Mouse (Mus musculus): ENCODE results near the gene Patl2.
A peak's percentile ranks its signal among the peaks of the same experiment; 100 is the strongest.
"Not testable (repeated sequence)": the region's sequence is repeated elsewhere in the genome, so short reads cannot be mapped to it uniquely, and the experiment has no call there.

Patl2 gene

DNA sequence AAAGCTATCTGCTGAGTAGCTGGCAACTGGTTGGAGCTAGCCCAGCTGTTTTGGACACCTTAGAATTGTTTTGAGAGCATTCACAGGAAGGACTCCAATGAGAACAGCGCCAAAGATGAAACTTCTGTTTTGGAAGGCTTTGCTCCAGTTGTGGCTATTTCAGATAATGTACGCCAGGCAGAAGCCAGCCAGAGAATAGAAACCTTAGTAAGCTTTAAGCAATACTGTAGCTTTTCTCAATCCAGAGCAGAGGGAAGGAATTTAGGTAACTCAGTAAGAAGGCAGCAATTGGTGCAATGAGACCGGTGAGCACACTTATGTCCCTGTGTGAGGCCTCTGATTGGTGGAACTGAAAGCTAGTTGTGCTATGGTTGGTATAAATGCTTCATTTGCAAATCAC lies 42.9 kb downstream of the Patl2 start:
- no peak for DNase-seq (ENCODE audit: low spot score)

DNA sequence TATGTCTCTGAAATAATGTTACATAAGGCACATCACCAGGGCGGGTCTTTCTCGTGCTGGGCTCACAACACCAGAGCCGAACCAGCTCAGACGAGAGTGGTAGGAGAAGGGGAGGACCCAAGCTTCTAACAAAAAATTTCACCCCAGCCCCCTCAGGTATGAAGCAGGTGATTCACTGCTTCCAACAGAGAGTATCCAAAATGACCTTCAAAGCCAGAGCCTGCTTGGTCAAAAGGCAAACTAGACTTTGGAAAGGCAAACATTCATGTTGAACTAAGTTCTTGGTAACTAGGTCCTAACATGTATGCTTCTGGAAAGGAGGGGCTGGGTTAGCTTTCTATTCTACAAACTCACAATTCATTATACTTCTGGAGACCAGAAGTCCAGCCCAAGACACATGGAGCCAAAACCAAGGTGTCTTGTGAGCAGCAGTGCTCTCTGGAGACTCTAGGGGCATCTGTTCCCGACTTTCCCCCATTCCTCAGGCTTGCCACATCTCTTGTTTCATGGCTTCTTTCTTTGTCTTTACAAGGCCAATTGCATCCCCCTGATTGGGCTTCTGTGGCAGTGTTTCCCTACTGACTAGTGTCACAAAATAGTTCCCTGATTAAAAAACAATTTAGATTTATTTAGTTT lies 44.5 kb downstream of the Patl2 start:
- DNase-seq (ENCODE audit: low spot score): no peak

DNA sequence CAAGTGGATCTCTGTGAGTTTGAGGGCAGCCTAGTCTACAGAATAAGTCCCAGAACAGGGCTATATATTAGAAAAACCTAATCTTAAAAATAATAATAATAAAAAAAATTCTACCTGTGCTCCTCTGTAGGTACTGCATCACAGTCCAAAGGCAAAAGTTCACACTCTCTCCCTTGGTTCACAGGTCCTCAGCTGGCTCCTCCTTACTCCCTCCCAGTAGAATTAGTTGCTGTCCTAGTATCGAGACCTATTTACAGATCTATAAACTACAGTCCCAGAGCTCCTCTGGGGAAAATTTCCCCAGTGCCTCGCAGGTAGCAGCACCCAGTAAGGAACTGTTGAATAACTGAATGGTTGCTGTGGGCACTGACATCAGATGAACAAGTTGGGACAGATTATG lies 45.2 kb downstream of the Patl2 start:
- no peak for DNase-seq (ENCODE audit: low spot score)

DNA sequence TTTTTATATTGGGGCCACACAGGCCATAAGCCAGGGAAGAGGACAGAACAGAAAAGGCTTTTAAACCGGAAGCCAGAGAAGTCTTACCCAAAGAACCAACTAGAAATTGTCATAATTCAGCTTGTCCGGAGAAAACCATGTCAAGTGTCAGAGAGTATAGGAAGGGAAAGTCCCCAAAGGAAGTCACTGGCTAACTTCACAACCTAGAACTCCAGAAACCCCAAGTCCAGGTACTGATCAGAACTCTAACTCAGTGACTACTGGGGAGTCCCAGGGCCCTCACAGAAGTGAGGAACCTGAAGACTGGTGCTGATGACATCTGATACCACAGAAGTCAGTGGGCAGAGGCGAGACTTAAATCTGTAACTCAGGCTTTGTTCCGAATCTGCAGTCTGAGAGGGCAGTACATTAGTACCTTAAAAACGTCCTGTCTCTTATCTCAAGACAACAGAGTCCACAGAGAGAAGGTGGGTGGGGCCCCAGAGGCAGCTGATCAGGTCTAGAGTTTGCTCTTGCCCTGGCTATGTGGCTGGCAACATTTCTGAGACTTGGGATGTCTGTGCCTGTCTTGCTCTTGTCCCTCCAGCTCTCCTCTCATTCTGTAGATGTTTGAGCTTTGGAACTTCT lies 48.0 kb downstream of the Patl2 start:
- no peak for DNase-seq (ENCODE audit: low spot score)

DNA sequence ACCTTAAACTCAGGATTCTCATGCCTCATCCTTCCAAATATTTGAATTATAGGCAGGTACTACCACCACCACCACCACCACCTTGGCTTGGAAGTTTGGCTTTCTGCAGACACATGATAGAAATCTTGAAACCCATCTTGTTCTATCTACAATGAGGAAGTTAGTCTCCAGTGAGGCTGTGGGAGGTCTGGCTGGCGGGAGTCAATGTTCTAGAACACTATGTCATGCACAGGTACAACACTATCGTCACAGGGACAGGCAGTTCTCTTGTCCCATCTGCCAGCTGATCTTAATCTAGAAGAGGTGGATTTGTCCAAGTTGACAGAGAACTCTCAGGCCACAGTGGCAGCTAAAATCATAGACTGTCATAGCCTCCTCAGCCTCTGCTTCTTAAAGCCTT lies 53.4 kb downstream of the Patl2 start:
- DNase-seq (ENCODE audit: low spot score): no peak

DNA sequence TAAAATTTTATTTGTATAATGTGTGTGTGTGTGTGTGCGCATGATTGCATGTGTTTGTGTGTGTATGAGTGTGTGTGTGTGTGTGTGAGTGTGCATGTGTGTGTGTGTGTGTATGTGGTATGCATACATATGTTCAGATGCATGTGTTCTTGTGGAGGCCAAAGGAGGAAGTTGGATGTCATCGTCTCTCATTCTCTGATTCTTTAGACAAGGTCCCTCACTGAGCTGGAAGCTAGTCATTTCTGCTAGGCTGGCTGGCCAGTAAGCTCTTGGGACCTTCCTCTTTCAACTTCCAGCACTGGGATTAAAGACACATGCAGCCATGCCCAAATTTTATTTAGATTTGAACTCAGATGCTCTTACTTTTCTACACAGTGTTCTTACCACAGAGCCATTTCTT lies 53.9 kb downstream of the Patl2 start:
- no peak for DNase-seq (ENCODE audit: low spot score)

DNA sequence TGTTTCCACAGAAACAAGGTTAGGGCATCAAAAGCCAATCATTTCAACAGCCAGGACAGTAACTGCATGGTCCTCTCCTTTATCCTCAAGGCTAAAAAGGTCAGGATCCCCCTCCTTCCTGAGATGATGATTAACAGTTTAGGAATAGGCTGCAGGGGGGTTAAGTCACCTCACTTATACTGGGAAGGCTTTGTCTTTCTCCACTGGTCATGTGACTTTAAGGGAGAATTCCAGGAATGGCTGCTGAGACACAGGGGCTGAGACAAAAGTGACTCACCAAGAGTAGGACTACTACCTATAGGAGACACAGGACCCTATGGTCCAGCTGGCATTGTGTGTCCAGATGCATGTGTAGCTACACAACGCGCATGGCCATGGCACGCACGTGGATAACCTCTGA lies 58.4 kb downstream of the Patl2 start:
- no peak for DNase-seq (ENCODE audit: low spot score)

DNA sequence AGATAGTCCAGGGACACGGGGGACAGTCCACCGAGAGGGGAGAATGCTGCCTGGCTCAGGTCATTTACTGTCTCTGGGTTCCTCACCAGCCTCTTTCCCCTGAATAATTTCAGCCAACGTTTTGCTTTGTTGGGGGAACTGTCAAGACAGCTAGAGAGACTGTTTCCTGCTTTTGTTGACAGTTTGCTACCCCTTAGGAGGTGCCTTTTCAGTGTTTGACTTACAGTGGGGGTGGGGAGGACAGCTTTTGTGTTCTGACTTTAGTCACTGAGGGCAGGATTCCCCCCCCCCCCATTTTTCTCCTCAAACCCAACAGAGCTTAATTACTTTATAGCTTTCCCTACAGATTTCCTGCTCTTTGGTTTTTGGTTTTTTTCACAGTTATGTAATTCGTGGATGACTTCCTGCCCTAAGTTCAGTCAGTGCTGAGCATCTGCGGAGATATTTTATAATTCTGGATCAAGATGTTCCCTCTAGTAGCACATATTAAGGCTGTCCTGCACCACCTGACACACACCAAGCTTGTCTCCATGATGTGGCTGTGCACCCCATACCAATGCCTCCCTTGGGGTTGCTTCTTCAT lies 59.1 kb downstream of the Patl2 start:
- no peak for DNase-seq (ENCODE audit: low spot score)

DNA sequence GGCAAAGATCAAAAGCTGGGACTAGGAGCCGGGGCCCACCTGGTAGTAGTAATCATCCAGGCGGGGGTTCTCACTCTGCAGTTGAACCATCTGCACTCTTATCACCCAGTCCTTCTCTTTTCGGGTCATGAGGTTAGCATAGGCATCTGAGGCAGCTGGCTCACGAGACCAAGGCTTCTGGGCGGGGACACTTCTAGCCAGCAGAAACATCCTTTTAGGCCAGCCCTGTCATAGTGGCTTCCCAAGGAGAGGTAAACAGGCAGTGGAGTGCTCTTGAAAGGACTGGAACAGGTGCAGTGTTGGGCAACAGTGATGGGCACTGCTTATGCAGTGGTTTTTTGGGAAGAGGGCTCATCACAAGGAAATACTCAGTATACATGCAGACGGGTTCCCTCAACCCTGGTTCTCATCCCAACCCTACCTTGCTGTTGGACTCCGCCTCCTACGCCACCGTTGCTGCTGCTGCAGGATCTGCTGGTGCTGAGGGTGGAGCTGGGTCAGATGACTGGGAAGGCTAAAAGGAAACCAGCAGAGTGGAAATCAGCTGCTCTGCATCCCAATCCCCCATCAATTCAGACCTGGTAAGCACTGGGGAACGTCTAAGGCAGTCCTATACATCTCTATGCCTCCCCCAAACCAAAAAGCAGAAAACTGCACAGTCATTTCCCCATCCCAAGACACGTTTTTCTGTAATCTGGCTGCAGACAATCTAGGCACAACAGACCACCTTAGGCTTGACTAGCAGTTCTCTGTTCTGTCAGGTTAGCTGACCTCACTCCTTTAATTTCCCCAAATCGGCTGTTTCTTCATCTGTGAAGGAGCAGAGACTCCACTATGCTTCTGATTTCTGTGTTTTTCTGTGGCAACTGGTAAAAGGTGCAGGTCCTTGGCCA lies 60.1 kb downstream of the Patl2 start:
- no peak for DNase-seq (ENCODE audit: low spot score)

DNA sequence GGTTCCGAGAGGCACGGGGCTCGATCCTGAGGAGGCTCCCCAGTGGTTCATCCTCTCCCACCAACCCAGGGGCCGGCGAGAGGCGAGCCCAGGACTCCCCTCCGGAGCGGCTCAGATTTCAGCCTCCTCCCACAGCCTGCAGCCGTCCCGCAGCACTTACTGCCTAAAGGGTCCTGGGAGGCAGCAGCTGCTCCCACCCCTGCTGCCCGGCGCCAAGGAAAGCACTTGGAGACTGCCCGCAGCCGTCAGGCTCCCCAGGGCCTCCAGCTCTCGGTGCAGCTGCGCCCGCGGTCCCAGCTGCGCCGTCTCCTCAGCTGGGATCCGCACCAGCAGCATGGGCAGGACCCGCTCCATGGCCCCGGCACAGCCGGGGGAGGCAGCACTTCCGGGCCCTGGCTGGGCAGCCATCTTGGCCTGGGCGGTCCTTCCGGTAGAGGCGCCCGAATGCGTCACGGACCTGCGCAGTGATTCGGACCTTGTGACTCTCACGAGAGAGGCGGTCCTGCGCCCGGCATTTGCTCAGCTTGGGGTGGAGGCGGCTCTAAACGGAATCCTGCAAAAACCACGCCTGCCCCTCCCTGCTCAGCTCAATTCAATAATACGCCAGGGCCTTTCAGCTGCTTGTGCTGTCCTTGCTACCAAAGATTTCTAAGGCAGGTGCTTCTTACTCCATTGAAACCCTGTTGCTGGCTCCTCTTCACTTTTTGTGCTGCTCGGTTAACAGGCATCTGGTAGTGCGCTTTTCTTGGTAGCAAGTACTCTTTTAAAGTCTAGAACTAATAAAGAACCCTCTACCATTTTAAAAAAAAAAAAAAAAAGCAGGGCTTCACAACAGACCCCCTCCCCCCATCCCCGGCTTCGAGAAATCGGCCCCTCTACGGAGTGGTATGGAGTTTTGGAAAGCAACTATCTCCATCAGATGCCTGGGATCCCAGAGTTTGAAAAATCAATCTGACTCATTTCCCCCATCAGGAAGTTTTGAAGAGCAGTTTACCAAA lies 67.7 kb downstream of the Patl2 start, which contains the start of gene Spg11:
Gene Spg11, minus strand, starts transcription at position 426 of the 998 bp plus-strand sequence.
- DNase-seq (ENCODE audit: low spot score): peak; percentile 96

DNA sequence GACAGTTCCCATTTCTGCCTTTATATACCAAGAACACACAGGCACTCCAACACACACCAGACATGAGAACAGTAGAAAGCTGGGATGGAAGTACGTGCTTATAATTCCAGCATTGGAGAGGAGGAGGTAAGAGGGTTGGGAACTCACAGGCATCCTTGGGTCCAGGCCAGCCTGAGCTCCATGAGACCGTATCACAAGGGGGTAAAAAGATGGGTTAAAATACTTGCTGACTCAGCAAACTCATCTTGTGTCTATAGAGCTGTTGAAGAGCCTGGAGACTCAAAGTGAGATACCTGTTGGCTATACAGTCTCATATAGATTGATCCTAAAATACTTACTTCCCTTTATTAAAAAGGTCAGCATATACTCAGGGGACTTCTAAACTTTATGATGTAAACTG lies 69.1 kb downstream of the Patl2 start:
- DNase-seq (ENCODE audit: low spot score): no peak

DNA sequence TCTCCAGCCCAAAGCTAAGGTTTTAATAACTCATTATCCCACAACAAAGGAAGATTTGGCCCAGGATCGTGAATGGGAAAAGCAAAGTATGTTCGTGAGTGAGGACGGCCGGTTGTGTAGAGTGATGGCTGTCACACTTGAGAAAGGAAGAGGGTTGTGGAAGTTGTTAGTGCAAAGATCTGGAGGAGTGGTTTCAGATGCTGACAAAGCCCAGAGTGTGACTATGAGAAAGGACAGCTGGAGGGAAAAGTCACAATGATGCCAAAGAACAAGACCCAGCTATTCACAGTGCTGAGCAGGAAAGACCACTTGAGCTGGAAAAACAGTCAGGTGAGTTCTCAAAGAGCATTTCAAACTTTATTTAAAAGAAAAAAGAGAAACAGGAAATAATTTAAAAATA lies 76.3 kb downstream of the Patl2 start:
- DNase-seq (ENCODE audit: low spot score): no peak

DNA sequence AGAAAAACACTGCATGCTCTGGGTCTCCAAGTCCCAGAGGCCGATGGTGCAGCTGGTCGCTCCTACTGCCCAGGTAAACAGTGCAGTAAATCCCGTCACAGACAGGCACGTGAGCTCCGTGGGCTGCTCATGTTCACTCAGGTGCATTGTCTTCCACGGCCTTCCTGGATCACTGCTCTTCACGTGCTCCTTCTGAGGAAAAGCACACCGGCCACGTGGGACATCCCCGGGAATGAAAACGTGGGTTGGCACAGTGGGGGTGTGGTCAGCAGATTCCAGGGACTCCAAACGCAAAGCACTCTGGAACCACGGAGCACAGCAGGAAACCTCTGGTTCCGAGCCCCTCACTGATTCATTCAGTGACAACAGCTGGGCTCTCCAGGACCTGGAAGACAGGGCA lies 77.9 kb downstream of the Patl2 start:
- DNase-seq (ENCODE audit: low spot score): no peak

DNA sequence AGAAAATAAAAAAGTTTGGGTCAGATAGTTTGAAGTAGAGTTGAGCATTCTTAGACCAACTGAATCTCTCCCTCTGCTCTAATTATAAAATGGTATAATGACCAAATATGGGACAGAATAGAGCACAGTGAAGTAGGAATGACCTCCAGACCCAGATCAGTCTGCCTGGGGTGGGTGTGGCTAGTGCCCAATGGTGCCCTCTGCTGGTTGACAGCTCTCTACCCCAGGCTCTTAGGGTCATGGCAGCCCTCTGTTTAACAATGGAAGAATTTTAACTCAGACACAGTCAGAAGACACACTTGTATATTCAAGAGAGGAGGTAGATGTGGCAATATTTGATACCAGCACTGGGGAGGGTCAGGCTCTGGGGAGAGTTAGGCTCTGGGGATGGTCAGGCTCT lies 83.9 kb downstream of the Patl2 start:
- DNase-seq (ENCODE audit: low spot score): no peak

DNA sequence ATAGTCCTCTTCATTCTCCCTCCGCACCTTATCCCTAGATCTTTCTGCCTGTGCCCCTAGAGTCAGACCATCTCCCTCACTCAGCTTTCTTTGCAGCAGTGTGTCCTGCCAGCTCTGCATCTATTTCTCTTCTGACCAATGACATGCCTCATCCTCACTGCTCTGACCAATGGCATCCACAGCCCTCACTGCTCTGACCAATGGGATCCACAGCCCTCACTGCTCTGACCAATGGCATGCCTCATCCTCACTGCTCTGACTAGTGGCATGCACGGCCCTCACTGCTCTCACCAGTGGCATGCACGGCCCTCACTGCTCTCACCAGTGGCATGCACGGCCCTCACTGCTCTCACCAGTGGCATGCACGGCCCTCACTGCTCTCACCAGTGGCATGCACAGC lies 88.3 kb downstream of the Patl2 start:
- DNase-seq (ENCODE audit: low spot score): not testable (repeated sequence)

DNA sequence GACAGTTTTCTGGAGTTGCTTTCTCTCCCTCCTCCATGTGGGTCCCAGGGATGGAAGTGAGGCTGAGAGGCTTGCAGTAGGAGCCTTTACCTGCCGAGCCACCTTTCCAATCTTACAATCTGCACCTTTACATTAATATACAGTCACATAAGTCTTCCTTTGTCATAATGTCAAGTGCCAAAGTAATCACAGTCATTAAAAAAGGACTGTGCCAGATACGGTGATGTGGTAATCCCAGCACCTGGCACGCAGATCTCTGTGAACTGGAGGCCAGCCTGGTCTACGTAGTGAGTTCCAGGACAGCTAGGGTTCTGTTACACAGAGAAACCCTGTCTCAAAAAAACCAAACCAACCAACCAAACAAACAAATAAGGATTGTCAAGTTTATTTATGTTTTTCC lies 92.1 kb downstream of the Patl2 start:
- no peak for DNase-seq (ENCODE audit: low spot score)

DNA sequence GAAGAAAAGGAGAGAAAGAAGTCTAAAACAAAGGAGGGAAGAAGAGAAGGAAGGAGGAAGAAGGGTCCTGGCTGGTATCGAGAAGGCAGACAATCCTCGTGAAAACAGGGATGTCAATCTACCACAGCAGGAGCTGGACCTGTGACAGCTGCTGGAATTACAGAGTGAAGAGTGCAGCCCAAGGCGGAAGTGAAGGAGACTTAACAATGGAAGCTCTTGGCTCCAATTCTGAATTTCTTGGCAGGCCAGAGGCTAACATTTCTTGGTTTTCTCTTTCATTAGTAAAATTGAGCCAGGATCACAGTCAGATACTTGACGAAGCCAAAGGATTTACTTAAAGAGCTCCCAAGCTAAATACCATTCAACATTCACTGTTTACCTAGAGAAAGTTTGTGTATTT lies 99.5 kb downstream of the Patl2 start:
- no peak for DNase-seq (ENCODE audit: low spot score)

DNA sequence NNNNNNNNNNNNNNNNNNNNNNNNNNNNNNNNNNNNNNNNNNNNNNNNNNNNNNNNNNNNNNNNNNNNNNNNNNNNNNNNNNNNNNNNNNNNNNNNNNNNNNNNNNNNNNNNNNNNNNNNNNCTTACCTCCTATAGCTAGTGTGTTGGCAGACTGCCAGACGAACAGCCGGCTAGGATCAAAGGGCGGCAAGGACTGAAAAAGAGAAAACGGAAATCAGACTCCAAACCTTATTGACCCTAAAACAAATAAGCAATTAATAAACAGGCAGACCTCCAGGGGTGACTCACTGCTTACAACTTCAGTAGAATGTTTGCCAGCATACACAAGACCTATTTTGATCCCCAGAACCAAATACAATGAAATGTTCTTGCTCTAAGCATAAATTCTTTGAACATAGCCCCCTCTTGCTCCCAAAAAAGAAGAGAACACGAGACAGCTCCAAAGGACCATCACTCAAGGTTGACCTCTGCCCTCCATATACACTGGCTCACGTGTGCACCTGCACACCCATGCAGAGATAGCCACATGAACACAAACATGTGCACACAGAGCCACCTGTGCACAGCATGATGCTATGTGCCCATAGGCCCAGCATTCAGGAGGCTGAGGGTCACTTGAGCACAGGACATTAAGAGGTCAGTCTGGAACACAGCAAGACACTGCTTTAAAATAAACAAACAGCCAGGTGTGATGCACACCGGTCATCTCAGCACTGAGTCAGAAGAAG lies 104.1 kb downstream of the Patl2 start:
- no peak for DNase-seq (ENCODE audit: low spot score)
